Mouse (Mus musculus) R1 (cell line): ENCODE results near the gene Lyar.
A peak's percentile ranks its signal among the peaks of the same experiment; 100 is the strongest.

Experiments
- DNase-seq: peaks from one replicate; pipeline ENCODE4 v3.0.0-alpha.2; 2018; ENCODE audit warnings: low read depth, low spot score

The Lyar gene

DNA sequence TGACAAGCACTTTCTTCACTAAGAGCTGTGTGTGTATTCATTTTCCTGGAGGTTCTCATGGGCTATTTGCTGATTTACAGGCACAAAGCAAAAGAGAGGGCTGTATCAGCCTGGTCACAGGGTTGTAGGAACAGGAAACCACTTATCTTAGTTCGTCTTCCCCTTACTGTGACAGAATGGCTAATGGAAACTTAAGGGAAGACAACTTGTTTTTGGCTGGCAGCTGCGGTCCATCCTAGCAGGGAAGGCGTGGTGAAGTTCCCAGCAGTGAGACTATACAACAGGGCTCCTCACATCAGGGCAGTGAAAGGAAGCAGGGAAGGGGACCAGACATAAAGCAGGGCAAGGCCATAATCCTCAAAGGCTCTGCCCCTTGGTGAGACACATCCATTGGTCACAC, 35.4 kb downstream of the Lyar start:
- no peak for DNase-seq

- no peak for DNase-seq
Observed at GRCm38 (mm10) chr5:38256551-38256950, 36.3 kb downstream of the Lyar start.

DNA sequence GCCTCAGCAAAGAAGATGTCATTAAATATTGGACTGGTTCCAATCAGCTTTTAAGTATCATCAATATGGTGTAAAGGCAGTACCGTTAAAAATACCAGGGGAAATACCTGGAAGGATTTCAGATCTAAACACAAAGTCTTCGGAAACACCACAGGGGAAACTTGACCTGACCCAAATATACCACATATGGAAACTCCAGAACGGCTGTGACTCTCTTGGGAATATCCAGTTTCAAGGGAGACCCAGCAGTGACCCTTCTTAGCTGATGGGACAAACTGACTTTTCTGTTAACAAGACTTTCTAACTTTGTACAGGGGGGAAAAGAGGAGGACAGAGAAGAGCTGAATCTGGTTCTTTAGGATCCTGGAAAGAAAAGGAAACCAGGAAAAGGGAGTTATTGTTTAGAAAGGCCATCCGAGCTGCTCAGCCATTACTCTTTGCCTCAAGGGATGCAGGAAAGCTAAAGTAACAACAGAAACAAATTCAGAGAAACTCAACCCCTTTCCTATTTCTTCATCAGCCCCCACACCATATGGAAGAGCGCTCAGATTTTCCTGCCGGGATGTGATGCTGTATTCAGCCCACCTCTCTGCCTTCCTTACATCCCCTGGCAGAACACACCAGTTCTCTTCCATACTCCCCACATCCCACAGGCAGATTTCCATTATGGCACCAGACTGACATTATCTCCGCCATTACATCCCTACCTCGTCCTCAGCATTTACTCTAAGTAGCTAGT, 37.9 kb downstream of the Lyar start:
- DNase-seq = no peak

DNA sequence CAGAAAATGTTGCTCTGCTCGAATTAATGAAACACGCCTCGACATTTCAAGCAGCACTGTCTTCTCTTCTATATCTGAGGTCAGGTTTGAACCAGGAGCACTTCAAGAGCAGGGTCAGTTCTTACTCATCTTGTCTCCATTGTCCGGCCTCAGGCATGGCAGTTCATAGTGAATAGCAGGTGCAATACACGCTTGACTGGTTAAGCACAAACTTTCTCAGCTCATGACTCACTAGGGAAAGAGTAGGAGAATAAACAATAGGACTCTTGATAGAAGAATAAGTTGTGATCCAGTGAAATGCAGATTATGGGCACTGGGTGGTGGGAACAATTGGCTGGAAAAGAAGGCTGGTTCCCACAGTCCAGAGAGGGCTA, 38.5 kb downstream of the Lyar start:
- DNase-seq = no peak

GRCm38 (mm10) chr5:38259455-38260106, 39.3 kb downstream of the Lyar start:
- DNase-seq = no peak

- peak; percentile 62 for DNase-seq
Observed at GRCm38 (mm10) chr5:38260107-38260682, 39.9 kb downstream of the Lyar start, which contains the start of gene Tmem128. Gene Tmem128 (plus strand): TSS chr5:38260185.

DNA sequence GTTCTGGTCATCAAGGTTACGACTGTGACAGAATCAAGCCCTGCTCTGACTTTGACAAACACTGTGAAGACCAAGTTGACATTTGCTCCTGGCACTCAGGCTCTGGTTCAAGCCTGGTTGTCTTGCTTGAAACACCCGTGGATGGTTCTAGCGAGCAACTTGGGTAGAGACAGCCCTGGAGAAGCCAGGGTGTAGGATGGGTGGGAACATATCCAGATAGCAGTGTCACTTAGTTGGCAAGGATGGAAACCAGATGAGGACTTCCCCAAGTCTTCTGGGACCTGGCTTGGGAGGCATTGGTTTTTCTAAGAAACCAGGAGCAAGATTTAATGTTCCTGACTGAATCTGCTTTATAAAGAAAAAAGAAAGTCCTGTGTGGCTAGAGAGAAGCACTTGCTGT, 50.7 kb downstream of the Lyar start:
- no peak for DNase-seq

DNA sequence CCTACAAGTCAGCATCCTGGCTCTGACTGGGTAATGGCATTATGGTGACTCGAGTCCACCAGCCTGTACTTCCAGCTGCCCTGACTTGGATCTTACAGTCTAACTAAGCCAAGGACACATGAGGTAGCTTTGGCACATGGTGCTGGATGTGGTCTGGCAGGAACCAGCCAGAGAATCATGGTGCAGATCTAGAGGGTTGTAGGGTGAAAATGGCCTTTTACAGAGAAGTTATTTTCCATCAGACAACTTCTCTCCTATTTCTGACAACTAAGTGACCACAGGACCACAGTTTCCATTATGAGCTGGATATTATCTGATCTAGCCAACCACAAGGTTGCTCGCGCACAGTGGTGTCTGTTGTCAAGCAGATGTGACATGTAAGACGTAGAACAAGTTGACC, 53.6 kb downstream of the Lyar start:
- DNase-seq = no peak

DNA sequence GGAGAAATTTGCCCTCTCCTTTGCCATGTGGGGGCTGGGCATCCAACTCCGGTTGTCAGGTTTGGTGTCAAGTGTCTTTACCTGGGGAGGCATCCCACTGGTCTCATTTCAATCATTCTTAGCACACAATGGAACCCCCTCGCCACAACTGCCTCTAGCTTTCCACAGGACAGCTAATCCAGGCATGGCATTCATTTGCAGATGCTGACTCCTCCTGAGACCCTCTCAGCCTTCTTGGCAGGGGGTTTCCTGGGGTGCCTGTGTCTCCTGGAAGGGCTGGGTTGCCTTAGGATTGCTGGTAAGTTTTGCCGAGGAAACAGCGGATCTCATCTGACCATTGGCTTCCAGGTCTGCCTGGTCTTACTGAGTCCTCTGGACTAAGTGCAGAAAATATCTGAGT, 55.5 kb downstream of the Lyar start, which contains the start of gene Otop1:
Gene Otop1, plus strand, starts transcription at position 202 of the 400 bp plus-strand sequence.
- DNase-seq = peak; percentile 84

GRCm38 (mm10) chr5:38276451-38276850, 56.2 kb downstream of the Lyar start:
- DNase-seq = peak; percentile 21

DNA sequence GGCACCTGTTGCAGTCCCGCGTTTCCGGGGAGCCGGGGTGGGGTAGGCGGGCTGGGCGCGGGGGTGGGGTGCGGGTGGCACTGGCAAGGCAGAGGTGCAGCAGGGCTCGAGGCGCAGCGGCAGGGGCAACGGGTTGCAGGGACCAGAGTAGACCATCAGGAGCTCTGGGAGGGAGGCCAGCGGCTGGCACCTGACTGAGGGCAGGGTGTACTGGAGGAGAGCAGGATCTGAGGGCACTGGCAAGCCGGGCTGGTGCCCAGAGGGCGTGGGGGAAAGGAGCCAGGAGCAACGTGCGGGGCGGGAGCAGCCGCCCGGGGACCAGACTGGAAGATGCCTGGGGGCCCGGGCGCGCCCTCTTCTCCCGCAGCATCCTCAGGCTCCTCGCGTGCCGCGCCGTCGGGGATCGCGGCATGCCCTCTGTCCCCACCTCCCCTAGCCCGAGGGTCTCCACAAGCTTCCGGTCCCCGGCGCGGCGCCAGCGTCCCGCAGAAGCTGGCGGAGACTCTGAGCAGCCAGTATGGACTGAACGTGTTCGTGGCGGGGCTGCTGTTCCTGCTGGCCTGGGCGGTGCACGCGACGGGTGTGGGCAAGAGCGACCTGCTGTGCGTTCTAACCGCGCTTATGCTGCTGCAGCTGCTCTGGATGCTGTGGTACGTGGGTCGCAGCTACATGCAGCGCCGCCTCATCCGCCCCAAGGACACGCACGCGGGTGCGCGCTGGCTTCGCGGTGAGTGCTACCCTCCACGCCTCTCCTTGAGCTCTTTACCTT, 57.0 kb downstream of the Lyar start:
- no peak for DNase-seq

DNA sequence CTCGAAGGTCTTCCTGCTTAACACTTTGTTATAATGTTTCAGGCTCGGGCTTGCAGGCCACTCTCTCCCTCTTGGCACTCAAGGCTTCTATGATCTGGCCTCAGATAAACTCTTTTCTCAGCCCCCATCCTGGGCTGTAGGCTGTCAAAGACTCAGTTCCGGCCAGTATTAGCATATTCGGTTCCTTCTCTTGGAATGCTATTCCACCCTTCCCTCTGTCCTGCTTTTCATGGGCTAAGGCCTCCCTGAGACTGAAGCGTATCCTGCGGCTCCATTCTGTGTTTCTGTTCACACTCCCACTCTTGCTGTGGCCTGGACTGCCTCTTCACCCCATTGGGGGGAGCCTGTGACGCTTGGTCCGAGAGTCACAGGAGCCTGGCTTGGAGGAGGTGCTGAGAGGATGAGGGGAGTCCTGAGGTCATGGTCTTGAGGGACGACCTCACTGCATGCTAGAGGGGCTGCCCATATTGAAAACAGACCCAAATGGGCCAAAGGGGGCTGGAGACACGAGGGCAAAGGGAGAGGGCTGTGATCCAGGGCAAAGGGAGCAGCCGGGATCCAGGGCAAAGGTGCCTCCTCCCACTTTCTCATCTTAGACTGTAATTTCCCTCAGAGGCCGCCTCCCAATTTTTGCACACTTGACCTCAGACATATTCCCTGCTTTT, 57.8 kb downstream of the Lyar start:
- DNase-seq = peak; percentile 69

DNA sequence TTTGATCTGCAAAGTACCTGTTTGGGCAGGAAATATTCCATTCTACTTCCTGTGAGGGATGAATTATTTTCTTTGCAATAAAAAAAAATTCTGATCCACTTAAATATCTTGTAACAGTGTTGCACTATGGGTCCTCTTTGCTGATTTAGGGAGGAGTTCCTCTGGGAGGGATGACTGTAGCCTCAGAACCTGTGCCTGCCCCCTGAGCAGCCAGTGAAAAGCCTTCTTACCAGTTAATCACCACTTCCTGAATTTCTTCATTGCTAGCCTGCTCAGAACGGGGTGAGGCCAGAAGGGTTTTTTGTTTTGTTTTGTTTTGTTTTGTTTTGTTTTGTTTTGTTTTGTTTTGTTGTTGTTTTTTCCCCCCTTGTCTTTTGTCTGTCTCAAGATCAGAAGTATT, 59.8 kb downstream of the Lyar start:
- DNase-seq = no peak
